Mouse (Mus musculus) ES-E14 (cell line): ENCODE measurements around the gene Klhl30. TPM values are rescaled to one million over a fixed set of nuclear protein-coding genes. Genes with fewer than 3 reads are reported as not detected.

ENCODE experiments used
- DNase-seq: peaks from one replicate; pipeline ENCODE4 v3.0.0-alpha.2; 2013; ENCODE audit warnings: low read depth, low spot score
- H3K27ac ChIP-seq: 2 replicates; pipeline ENCODE4 v1.5.1; 2012; ENCODE audit warnings: low read depth, mild to moderate bottlenecking, low read length, moderate library complexity, mixed read lengths; ENCODE audit not compliant: poor library complexity, insufficient read depth, severe bottlenecking
- H3K36me3 ChIP-seq: 2 replicates; pipeline ENCODE4 v1.6.1; 2012; ENCODE audit warnings: mild to moderate bottlenecking, low read length, moderate library complexity, mixed read lengths; ENCODE audit not compliant: control insufficient read depth, poor library complexity, insufficient read depth, severe bottlenecking
- H3K4me1 ChIP-seq, 2 experiments: fragments of 150-350 bp in 1 of 2; sonication (generic) in 1 of 2; 2 replicates each; pipeline ENCODE4 v1.6.1; 2012; ENCODE audit warnings: low read length in 2 of 2, mild to moderate bottlenecking in 1 of 2, mixed read lengths in 1 of 2; ENCODE audit not compliant: control insufficient read depth in 2 of 2, insufficient read depth in 2 of 2, poor library complexity in 1 of 2
- H3K4me3 ChIP-seq, 2 experiments: fragments of 150-350 bp in 1 of 2; sonication (generic) in 1 of 2; 2 replicates each; pipeline ENCODE4 v1.5.1; 2012; ENCODE audit warnings: low read length in 2 of 2, low read depth in 1 of 2, mild to moderate bottlenecking in 1 of 2, mixed read lengths in 1 of 2; ENCODE audit not compliant: insufficient read depth in 1 of 2, poor library complexity in 1 of 2, severe bottlenecking in 1 of 2
- H3K9ac ChIP-seq: 2 replicates; pipeline ENCODE4 v1.6.1; 2012; ENCODE audit warnings: low read depth, mild to moderate bottlenecking, low read length, mixed read lengths; ENCODE audit not compliant: poor library complexity, insufficient read depth, severe bottlenecking
- H3K9me3 ChIP-seq: fragments of 150-350 bp; sonication (generic); 2 replicates; pipeline ENCODE4 v1.6.1; 2012; ENCODE audit warnings: low read depth, mild to moderate bottlenecking, low read length; ENCODE audit not compliant: control insufficient read depth, insufficient read depth
- ZC3H11A ChIP-seq: IDR thresholded peaks from 2 replicates; pipeline ENCODE4 v1.6.1; 2012; ENCODE audit warnings: low read depth, mild to moderate bottlenecking, inconsistent platforms, low read length, borderline replicate concordance
- in situ Hi-C, 2 experiments: fragments of 600-800 bp; cut with MboI; formaldehyde crosslinking; loops; one replicate each; pipeline ENCODE4 v1.15.1; 2025; ENCODE audit warnings: low sequenced_read_pairs in 2 of 2, inconsistent platforms in 1 of 2; ENCODE audit not compliant: unreplicated experiment in 2 of 2
- total RNA-seq: library from RNA; depleted of rRNA; stranded (reverse); fragments of 300-350 nt; gene quantifications from 2 replicates; pipeline ENCODE4 v1.2.3, GENCODE M21; 2012; rRNA removed

The Klhl30 gene
- total RNA-seq, 1 experiment = 2.2 TPM

DNA sequence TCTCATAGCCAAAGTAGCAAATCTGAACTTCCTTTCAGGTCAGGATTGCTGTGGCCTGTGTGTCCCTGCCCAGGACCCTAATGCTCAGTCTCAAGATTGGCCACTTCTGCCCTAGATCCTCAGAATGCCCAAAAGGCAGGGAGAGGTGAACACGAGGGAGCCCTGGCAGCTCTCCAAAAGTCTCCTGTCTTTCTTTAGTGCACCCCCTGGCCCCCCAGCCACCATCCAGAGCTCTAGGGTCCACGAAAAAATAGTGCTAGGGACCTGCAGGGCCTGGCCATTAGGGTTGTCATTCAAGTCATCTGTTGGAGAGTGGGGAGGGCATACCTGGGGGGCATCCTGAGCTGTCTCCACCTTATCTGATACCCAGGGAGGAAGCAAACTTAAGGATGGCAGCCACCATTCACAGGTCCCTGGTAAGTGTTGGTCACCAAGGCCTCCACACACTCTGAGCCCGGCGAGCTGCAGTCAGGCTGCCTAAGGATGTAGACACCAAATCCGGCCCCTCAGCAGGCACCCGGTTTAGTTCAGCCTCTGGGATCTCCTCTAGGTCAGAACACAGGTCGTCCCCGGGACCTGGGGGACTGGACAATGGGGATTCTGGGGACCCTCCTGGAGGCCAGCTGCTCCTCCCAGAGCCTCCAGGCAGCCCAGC, 60.9 kb downstream of the Klhl30 start:
- no peak for TF ChIP-seq ZC3H11A
- Histone ChIP-seq H3K27ac (no peak overlapping the region), H3K36me3 (peaks cover 3% of the 10 kb centered on the region; the same call in 1 of the 2 replicates), H3K9me3 (no peaks in the 10 kb centered on the region), H3K4me3 (peak overlapping the region; percentile 78 to 87; a peak in 3 of 4 replicates), H3K9ac (peak overlapping the region; percentile 80), H3K4me1 (peaks cover 1 to 9% of the 10 kb centered on the region in 2 experiments; a peak in 2 of 4 replicates)
- no peak for DNase-seq
- in situ Hi-C loops = no loop called here

Other genes starting within 250 kb of the Klhl30 start
- 2.6 and 3.6 TPM in 2 replicates for gene Rbm44, start 205.9 kb upstream of the Klhl30 start, total RNA-seq
- 0.21 and 0.40 TPM in 2 replicates for gene Ramp1, start 171.2 kb upstream of the Klhl30 start, total RNA-seq
- gene Ube2f, start 100.7 kb upstream of the Klhl30 start, total RNA-seq = 25.8 and 41.5 TPM in 2 replicates
- 11.2 and 12.0 TPM in 2 replicates for gene Scly, start 52.7 kb upstream of the Klhl30 start, total RNA-seq
- 0.40 and 0.48 TPM in 2 replicates for gene Espnl, start 28.9 kb upstream of the Klhl30 start, total RNA-seq
- gene Erfe, start 15.4 kb downstream of the Klhl30 start, total RNA-seq = 5.8 and 6.3 TPM in 2 replicates
- 64.9 and 71.3 TPM in 2 replicates for gene Ilkap, start 47.8 kb downstream of the Klhl30 start, total RNA-seq
- 13.3 and 29.1 TPM in 2 replicates for gene Hes6, start 63.0 kb downstream of the Klhl30 start, total RNA-seq
- 0.42 and 0.58 TPM in 2 replicates for gene Per2, start 108.3 kb downstream of the Klhl30 start, total RNA-seq
- 7.9 and 9.2 TPM in 2 replicates for gene Traf3ip1, start 143.6 kb downstream of the Klhl30 start, total RNA-seq
- gene Asb1, start 189.5 kb downstream of the Klhl30 start, total RNA-seq = 10.3 and 12.2 TPM in 2 replicates